Mouse (Mus musculus) myocyte (in vitro differentiated cells): ENCODE results near the gene Rad51b.

Experiments
- CEBPB ChIP-seq: IDR thresholded peaks from 2 replicates; pipeline ENCODE4 v1.6.1; 2011; ENCODE audit warnings: mild to moderate bottlenecking, moderate library complexity; ENCODE audit not compliant: poor library complexity, insufficient read depth, severe bottlenecking
- E2F4 ChIP-seq: IDR thresholded peaks from one replicate; pipeline ENCODE4 v1.6.1; 2011; ENCODE audit warnings: mild to moderate bottlenecking, control low read depth, moderate library complexity; ENCODE audit not compliant: insufficient read depth
- MAX ChIP-seq: IDR thresholded peaks from one replicate; pipeline ENCODE4 v1.6.1; 2011; ENCODE audit warnings: low read depth, mild to moderate bottlenecking, control low read depth
- MYOG ChIP-seq, 3 experiments: IDR thresholded peaks; one replicate each; pipeline ENCODE4 v1.6.1; 2011; ENCODE audit warnings: control low read depth in 2 of 3, low read depth in 2 of 3, mild to moderate bottlenecking in 2 of 3; ENCODE audit not compliant: insufficient read length in 2 of 3, control insufficient read depth in 1 of 3, insufficient read depth in 1 of 3
- POLR2A ChIP-seq: IDR thresholded peaks from one replicate; pipeline ENCODE4 v1.6.1; 2011; ENCODE audit warnings: low read depth, mild to moderate bottlenecking, control low read depth, moderate library complexity; ENCODE audit not compliant: insufficient read length
- REST ChIP-seq: IDR thresholded peaks from one replicate; pipeline ENCODE4 v1.6.1; 2011; ENCODE audit warnings: mild to moderate bottlenecking, control low read depth, moderate library complexity; ENCODE audit not compliant: insufficient read depth, insufficient read length

DNA sequence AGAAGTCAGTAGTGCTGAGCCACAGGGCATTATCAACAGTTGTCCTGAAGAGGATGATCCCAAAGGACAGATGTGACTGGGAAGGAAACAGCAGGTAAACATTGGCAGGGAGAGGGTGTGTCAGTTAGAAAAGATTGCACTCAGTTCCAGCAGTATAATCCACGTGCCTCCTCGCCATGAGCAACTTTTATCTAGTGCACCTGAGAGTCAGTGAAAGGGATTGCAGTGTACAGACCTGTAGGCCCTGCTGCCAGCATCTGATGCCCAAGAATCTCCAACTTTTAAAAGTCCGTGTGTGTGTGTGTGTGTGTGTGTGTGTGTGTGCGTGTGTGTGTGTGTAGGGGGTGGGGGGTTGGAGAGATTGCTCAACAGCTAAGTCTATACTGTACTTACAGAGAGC lies 195.5 kb downstream of the Rad51b start:
- TF ChIP-seq CEBPB, result no peak
- TF ChIP-seq POLR2A, result no peak
- TF ChIP-seq REST, result no peak
- no peak for TF ChIP-seq E2F4
- TF ChIP-seq MAX, result no peak
- no peak for TF ChIP-seq MYOG (IDR thresholded peaks at IDR 0.05; ENCODE audit: control insufficient read depth in 1 of 3, insufficient read depth in 1 of 3, insufficient read length in 2 of 3, low read depth in 2 of 3)
